Mouse (Mus musculus): ENCODE results near the gene Srp14. TPM values are rescaled to one million over a fixed set of nuclear protein-coding genes. Genes with fewer than 3 reads are reported as not detected.

Gene Srp14
- total RNA-seq, 4 experiments from 2014 or later: 124 to 135 (median 133) TPM

- peak; percentile 73 for DNase-seq (ENCODE audit: low spot score)
These were observed 11.0 kb upstream of the Srp14 start for GRCm38 (mm10) chr2:118490241-118491091.

- no peak for DNase-seq (ENCODE audit: low spot score)
These were observed 8.3 kb upstream of the Srp14 start for GRCm38 (mm10) chr2:118487806-118488205.

GRCm38 (mm10) chr2:118486933-118487332 lies 7.4 kb upstream of the Srp14 start:
- DNase-seq (ENCODE audit: low spot score): peak; percentile 83

- DNase-seq (ENCODE audit: low spot score): no peak
These were observed 5.9 kb upstream of the Srp14 start for GRCm38 (mm10) chr2:118485415-118485814.

- no peak for DNase-seq (ENCODE audit: low spot score)
These were observed 4.9 kb upstream of the Srp14 start for GRCm38 (mm10) chr2:118484386-118484898.

DNA sequence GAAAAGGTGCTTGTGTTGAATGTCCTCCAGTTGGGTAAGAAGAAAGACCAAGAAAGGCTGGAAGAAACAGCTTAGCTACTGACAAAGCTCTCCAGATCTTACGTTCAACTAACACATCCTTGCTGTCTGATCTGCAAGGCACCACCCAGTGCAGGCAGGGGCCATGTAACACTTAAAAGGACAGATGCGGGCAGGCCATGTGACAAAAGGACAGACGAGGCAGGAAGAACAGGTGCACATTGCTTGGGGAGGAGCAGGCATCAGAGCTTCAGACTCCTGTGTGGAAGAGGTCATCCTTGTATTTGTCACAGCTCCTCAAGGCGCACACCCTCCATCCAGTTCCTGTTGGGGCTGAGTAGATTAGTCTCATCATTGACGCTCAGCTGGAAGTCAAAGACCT lies 3.5 kb upstream of the Srp14 start:
- DNase-seq (ENCODE audit: low spot score): no peak

GRCm38 (mm10) chr2:118480886-118481285 lies 1.4 kb upstream of the Srp14 start:
- no peak for DNase-seq (ENCODE audit: low spot score)

GRCm38 (mm10) chr2:118478833-118479549 lies 520 bp downstream of the Srp14 start:
- no peak for DNase-seq (ENCODE audit: low spot score)

- DNase-seq (ENCODE audit: low spot score): no peak
These were observed 11.2 kb downstream of the Srp14 start for GRCm38 (mm10) chr2:118468354-118468753.

DNA sequence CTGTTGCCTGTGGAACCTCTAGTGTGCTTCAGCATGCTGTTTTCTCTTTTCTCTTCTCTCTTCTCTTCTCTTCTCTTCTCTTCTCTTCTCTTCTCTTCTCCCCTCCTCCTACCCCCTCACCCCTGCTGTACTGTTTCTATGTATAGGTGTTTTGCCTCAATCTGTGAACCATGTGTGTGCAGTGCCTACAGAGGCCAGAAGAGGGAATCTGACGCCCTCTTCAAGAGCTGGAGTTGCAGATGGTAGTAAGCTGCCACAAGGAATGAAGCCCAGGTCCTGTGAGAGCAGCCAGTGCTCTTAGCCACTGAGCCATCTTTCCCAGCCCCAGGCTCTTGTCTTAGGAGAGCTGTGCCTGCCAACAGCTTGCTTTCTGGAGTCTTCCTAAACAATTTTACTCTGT lies 12.9 kb downstream of the Srp14 start:
- DNase-seq (ENCODE audit: low spot score): no peak

- DNase-seq (ENCODE audit: low spot score): peak; percentile 42
These were observed 13.6 kb downstream of the Srp14 start for GRCm38 (mm10) chr2:118465894-118466293.

DNA sequence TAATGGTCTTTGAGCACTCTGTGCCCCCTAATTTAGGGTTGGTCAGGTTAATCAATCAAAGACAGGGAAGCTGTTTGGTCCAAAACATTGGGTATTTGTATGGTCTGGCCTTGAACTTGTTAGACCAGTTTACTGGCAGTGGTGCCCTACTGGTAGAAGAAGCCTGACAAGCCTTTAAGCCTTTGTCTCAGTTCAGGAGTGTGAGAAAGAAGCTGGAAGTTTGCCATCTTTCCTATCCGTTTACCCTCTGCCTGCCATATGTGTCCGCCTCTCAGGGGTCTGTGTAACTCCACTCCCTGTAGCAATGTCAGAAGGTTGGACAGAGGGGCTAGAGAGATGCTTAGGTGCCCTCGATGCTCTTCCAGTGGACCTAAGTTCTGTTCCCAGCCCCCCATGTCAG lies 15.1 kb downstream of the Srp14 start:
- no peak for DNase-seq (ENCODE audit: low spot score)

GRCm38 (mm10) chr2:118463480-118463879 lies 16.0 kb downstream of the Srp14 start:
- no peak for DNase-seq (ENCODE audit: low spot score)

- DNase-seq (ENCODE audit: low spot score): no peak
These were observed 17.9 kb downstream of the Srp14 start for GRCm38 (mm10) chr2:118461480-118462165.

GRCm38 (mm10) chr2:118457463-118458261 lies 21.8 kb downstream of the Srp14 start:
- no peak for DNase-seq (ENCODE audit: low spot score)

DNA sequence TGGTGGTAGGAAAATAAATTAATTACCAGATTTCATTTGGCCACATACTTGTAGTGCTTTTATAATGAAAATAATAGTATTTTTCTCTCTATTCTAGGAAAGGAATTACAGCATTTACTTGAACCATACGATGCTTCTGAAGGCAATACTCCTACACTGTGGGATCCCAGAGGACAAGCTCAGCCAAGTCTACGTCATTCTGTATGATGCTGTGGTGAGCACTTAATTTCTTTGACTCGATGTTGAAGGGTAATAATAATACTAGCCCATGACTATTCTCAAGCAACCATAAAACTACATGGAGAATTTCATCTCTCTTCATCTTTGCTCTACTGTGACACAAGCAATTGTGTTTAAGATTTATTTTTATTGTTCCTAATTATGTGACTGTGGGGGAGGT lies 22.5 kb downstream of the Srp14 start:
- DNase-seq (ENCODE audit: low spot score): no peak

GRCm38 (mm10) chr2:118451056-118451455 lies 28.5 kb downstream of the Srp14 start:
- DNase-seq (ENCODE audit: low spot score): no peak

DNA sequence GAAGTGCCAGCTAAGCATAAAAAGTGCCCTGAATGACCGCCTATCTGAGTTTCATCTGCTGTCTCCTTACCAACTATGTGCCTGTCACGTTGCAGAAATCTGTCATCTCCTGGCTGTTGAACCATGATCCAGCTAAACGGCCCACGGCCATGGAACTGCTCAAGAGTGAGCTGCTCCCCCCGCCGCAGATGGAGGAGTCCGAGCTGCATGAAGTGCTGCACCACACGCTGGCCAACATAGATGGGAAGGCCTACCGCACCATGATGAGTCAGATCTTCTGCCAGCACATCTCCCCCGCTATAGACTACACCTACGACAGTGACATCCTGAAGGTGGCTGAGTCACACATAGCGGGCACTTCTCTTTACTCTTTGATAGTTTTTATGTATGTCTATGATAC lies 31.3 kb downstream of the Srp14 start:
- DNase-seq (ENCODE audit: low spot score): no peak

DNA sequence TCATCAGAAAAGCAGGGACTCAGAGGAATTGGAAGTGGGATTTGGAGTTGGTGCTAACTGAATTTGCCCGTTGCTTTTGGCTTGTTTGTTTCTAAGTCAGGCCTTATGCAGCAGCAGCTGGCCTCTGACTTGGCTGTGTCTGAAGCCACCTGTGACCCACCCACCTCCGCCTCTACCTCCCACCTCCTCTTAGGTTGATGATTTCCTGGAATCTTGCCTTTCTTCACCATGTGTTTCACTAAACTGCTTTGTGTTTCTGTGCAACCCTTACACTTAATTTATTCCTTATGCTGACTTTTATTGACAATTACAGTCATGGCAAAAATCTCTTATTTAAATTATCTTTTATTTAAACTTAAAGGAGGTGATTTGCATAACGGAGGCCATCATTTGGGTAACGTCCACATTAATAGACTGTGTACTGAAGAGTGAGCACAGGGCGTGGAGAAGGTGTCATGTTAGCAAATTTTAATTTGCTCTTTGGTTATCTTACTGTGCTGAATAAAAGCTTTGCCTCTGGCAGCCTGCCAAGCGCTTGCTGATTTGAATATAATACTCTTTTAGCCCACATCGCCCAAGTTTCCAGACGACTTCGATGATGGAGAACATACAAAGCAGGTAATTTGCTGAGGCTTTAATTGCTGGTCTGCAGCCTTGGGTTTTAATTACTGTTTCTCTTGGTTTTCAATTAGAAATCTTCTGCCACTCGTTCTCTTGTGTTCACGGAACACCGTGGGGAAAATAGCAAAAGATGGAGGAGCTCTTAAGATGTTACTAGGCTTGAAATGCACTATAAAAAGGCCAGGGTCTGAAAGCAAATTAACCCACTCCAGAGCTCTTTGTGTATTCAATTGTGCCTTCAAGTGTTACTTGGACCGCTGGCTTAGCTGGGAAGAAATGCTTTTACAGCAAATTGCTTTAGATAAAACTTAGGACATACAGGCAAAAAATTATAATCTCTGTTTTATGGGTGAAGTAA lies 33.5 kb downstream of the Srp14 start:
- DNase-seq (ENCODE audit: low spot score): no peak

DNA sequence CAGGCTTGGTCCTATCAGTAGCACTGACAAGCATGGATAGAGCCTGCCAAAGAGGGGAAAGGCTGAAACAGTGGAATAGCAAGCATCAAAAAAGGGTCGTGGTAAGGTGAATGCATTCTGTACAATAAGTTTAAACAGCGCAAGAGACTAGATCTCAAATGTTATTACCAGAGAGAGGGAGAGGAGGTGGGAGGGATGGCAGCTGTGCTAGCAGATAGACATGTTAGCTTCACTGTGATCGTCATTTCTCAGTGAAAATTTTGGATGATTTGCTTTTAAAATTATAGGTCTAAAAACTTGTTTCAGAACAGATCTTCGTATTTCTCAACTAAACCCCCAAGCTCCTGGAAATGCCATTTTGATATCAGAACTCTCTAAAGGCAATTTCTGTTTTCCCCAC lies 36.8 kb downstream of the Srp14 start:
- DNase-seq (ENCODE audit: low spot score): no peak
